Mouse (Mus musculus) gastrocnemius, adult 2 months (tissue): ENCODE results near the gene Myl3. TPM values are rescaled to one million over a fixed set of nuclear protein-coding genes. Genes with fewer than 3 reads are reported as not detected.
A peak's percentile ranks its signal among the peaks of the same experiment; 100 is the strongest.

Experiments used
- DNase-seq: peaks from one replicate; pipeline ENCODE4 v3.0.0; 2022
- H3K27ac ChIP-seq: fragments of 200-600 bp; 2 replicates; pipeline ENCODE4 v1.8.1; 2022; ENCODE audit warnings: mild to moderate bottlenecking
- H3K4me3 ChIP-seq: fragments of 200-600 bp; 2 replicates; pipeline ENCODE4 v1.8.1; 2022; ENCODE audit warnings: mild to moderate bottlenecking, moderate library complexity
- CTCF ChIP-seq: fragments of 200-600 bp; IDR thresholded peaks from 2 replicates; pipeline ENCODE4 v1.8.1; 2022; ENCODE audit warnings: antibody characterized with exemption, mild to moderate bottlenecking, moderate library complexity
- intact Hi-C: fragments of 180-260 bp; cut with DNase I; formaldehyde crosslinking; loops from one replicate; pipeline ENCODE4 v1.15.1; 2025
- total RNA-seq, 2 experiments: library from RNA; stranded (reverse); gene quantifications; 2 replicates each; pipeline ENCODE4 v1.2.3; 2021

Myl3 gene
- total RNA-seq, 2 experiments from 2014 or later, result 528 to 1,790 TPM

GRCm38 (mm10) chr9:110736362-110736761 lies 5.3 kb upstream of the Myl3 start:
- DNase-seq, result no peak
- intact Hi-C loops, result no loop called here
- no peak for TF ChIP-seq CTCF
- no peak overlapping the region for H3K4me3 ChIP-seq
- H3K27ac ChIP-seq, result no peak overlapping the region

GRCm38 (mm10) chr9:110738054-110738453 lies 3.6 kb upstream of the Myl3 start:
- H3K4me3 ChIP-seq, result no peak overlapping the region
- DNase-seq, result no peak
- H3K27ac ChIP-seq, result no peak overlapping the region
- TF ChIP-seq CTCF, result peak; percentile 26; the same call in 1 of the 2 replicates
- intact Hi-C loops, result no loop called here

GRCm38 (mm10) chr9:110739961-110740360 lies 1.7 kb upstream of the Myl3 start:
- no peak for DNase-seq
- TF ChIP-seq CTCF, result no peak
- Histone ChIP-seq H3K4me3 (no peak overlapping the region), H3K27ac (no peak overlapping the region)
- intact Hi-C loops, result no loop called here

GRCm38 (mm10) chr9:110742295-110742950 lies 762 bp downstream of the Myl3 start:
- Histone ChIP-seq H3K27ac (peak overlapping the region; percentile 64), H3K4me3 (peak overlapping the region; percentile 78)
- TF ChIP-seq CTCF, result no peak
- intact Hi-C loops, result no loop called here
- DNase-seq, result peak; percentile 48

GRCm38 (mm10) chr9:110742951-110743455 lies 1.3 kb downstream of the Myl3 start:
- peak; percentile 36 for DNase-seq
- intact Hi-C loops, result no loop called here
- Histone ChIP-seq H3K27ac (peak overlapping the region; percentile 64), H3K4me3 (peak overlapping the region; percentile 78)
- no peak for TF ChIP-seq CTCF

- TF ChIP-seq CTCF, result no peak
- Histone ChIP-seq H3K27ac (peak overlapping the region; percentile 64), H3K4me3 (peak overlapping the region; percentile 78)
- intact Hi-C loops, result no loop called here
- peak; percentile 60 for DNase-seq
These were observed 2.0 kb downstream of the Myl3 start for GRCm38 (mm10) chr9:110743456-110744323.

GRCm38 (mm10) chr9:110745752-110746151 lies 4.1 kb downstream of the Myl3 start:
- intact Hi-C loops, result no loop called here
- no peak overlapping the region for H3K27ac ChIP-seq
- no peak overlapping the region for H3K4me3 ChIP-seq
- no peak for TF ChIP-seq CTCF
- no peak for DNase-seq

- no peak overlapping the region for H3K27ac ChIP-seq
- TF ChIP-seq CTCF, result no peak
- intact Hi-C loops, result no loop called here
- no peak overlapping the region for H3K4me3 ChIP-seq
- DNase-seq, result no peak
These were observed 4.6 kb downstream of the Myl3 start for GRCm38 (mm10) chr9:110746238-110746637.

- intact Hi-C loops, result no loop called here
- DNase-seq, result no peak
- Histone ChIP-seq H3K27ac (no peak within 1 kb of the TSS), H3K4me3 (no peak within 1 kb of the TSS)
- TF ChIP-seq CTCF, result no peak
These were observed 5.3 kb downstream of the Myl3 start, which contains the start of gene Pth1r for GRCm38 (mm10) chr9:110746961-110747360. Gene Pth1r (minus strand): TSS chr9:110747145.

GRCm38 (mm10) chr9:110748451-110748850 lies 6.8 kb downstream of the Myl3 start:
- intact Hi-C loops, result no loop called here
- no peak overlapping the region for H3K4me3 ChIP-seq
- no peak for TF ChIP-seq CTCF
- H3K27ac ChIP-seq, result no peak overlapping the region
- no peak for DNase-seq

- no peak for DNase-seq
- TF ChIP-seq CTCF, result no peak
- intact Hi-C loops, result no loop called here
- Histone ChIP-seq H3K27ac (no peak overlapping the region; the same call in 1 of the 2 replicates), H3K4me3 (no peak overlapping the region)
These were observed 8.9 kb downstream of the Myl3 start for GRCm38 (mm10) chr9:110750404-110751187.

GRCm38 (mm10) chr9:110751412-110751811 lies 9.8 kb downstream of the Myl3 start:
- TF ChIP-seq CTCF, result no peak
- intact Hi-C loops, result no loop called here
- no peak overlapping the region for H3K27ac ChIP-seq
- H3K4me3 ChIP-seq, result no peak overlapping the region
- DNase-seq, result no peak
